8 mouse cellular contexts compared by ENCODE assay signal in the genomic region with DNA sequence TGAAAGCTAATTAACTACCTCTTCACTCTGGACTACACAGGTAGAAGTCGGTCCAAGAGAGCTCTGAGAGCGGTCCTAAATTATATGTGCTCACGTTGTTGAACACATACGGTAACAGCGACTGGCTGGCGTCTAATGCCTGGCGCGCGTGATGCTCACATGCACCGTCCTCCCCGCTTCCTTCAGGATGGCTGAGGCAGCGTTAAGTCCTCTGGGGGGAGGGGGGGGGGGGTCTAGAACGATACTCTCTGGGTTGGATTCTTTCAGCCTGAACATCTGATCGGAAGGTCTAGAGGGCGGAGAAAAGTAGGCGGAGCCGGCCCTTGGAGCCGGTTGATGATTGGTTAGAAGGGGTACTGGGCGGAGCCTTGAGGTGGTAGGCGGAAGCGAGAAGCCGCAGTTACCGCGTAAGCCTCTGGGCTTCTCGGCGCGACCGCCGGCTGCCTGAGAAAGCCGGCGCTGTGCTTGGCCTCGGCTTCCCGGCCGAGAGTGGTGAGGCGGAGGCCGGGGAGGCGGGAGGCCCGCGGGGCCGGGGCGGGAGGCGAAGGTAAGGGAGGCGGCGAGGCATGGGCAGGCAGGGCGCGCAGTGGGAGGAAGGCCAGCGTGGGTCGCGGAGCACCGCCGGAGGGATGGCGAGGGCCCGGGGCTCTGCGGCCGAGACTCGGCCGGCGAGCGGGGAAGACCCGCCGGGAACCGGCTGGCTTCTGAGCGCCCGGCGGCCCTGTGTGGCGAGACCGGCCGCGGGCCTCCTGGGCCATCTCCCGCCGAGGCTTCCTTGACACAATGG. TPM values are rescaled to one million over a fixed set of nuclear protein-coding genes. Genes with fewer than 3 reads are reported as not detected.
DNase-seq lines count a peak whose midpoint lies in the region; ATAC-seq and TF ChIP-seq lines count a peak whose summit lies in the region.

A gene (minus strand): TSS at position 214 of the 787 bp plus-strand sequence.
A gene (plus strand): TSS at position 397 of the 787 bp plus-strand sequence.

- H3K4me3 ChIP-seq in hindbrain, postnatal 0 days (ENCODE audit: low read length) = peak within 1 kb of the TSS; percentile 93
- peak within 1 kb of the TSS; percentile 59 for H3K4me3 ChIP-seq in left cerebral cortex, adult 2 months

- H3K4me2 ChIP-seq in hindbrain, postnatal 0 days (ENCODE audit: low read depth, low read length) = peak within 1 kb of the TSS; percentile 94

- H3K9me3 ChIP-seq in hindbrain, postnatal 0 days (ENCODE audit: low read length) = no peaks in the 10 kb centered on the region

- no peaks in the 10 kb centered on the region; the same call in 1 of the 2 replicates for H3K4me1 ChIP-seq in hindbrain, postnatal 0 days (ENCODE audit: insufficient read depth, low read length)

- intact Hi-C loops in left cerebral cortex, adult 2 months (cut with DNase I) = no loop called here

- ATAC-seq in hindbrain, postnatal 0 days = peak; percentile 100
- ATAC-seq in megakaryocyte, adult 5-6 weeks (ENCODE audit: poor library complexity, severe bottlenecking) = peak; percentile 98

- H3K36me3 ChIP-seq in hindbrain, postnatal 0 days (ENCODE audit: insufficient read depth, low read length) = no peaks in the 10 kb centered on the region

- H3K27me3 ChIP-seq in hindbrain, postnatal 0 days (ENCODE audit: insufficient read depth, low read length) = no peaks in the 10 kb centered on the region

- DNase-seq in T-cell, adult 2 months (ENCODE audit: low spot score) = peak; percentile 95
- DNase-seq in cerebellum, postnatal 36 days = peak; percentile 96 to 98
- DNase-seq in gastrocnemius, adult 18-20 months (ENCODE audit: low spot score) = peak; percentile 98
- peak; percentile 98 for DNase-seq in hindbrain, postnatal 0 days (ENCODE audit: low spot score)
- DNase-seq in left cerebral cortex, adult 2 months (ENCODE audit: extremely low spot score in 1 of 2, low spot score in 2 of 2) = peak; percentile 95 to 97
- peak; percentile 95 to 96 for DNase-seq in right cerebral cortex, adult 2 months (ENCODE audit: low spot score in 2 of 2)
- peak; percentile 96 for DNase-seq in urinary bladder, postnatal 14 days (ENCODE audit: low spot score)

- peak within 1 kb of the TSS; percentile 83 for H3K27ac ChIP-seq in hindbrain, postnatal 0 days
- peak within 1 kb of the TSS; percentile 82 for H3K27ac ChIP-seq in left cerebral cortex, adult 2 months

- TF ChIP-seq CTCF in hindbrain, postnatal 0 days (IDR thresholded peaks at IDR 0.05; ENCODE audit: low read depth) = peak; percentile 27; the same call in 1 of the 2 replicates
- TF ChIP-seq CTCF in left cerebral cortex, adult 2 months (IDR thresholded peaks at IDR 0.05) = peak; percentile 49

- 0% methylated on average over 54 of the region's 71 CpGs for WGBS in hindbrain, postnatal 0 days

- H3K9ac ChIP-seq in hindbrain, postnatal 0 days (replicated peaks; ENCODE audit: low read length) = peak within 1 kb of the TSS; percentile 64

RNA-seq across cellular contexts. Expression of the first gene that starts in this region (rescaled TPM):
- 10 to 100 TPM; 13.4 to 19.4 TPM for total RNA-seq in gastrocnemius, adult 18-20 months (2021)
- 201 and 210 TPM in 2 replicates for total RNA-seq in hindbrain, postnatal 0 days (2014; rRNA removed)
- polyA plus RNA-seq in hindbrain, postnatal 0 days (2015; fragmentation: Nextera tagmentation; extraction: Ambion mirVana) = 338 and 346 TPM in 2 replicates
- 10 to 100 TPM; 34.4 to 40.7 TPM for total RNA-seq in left cerebral cortex, adult 2 months (2021)
- 196 and 202 TPM in 2 replicates for total RNA-seq in megakaryocyte, adult 5-6 weeks (2015)
- 354 and 378 TPM in 2 replicates for total RNA-seq in megakaryocyte, adult 5-6 weeks (2017)

RNA-seq across cellular contexts. Expression of the second gene that starts in this region (rescaled TPM):
- 1 to 10 TPM; 5.1 to 5.5 TPM for total RNA-seq in gastrocnemius, adult 18-20 months (2021)
- total RNA-seq in hindbrain, postnatal 0 days (2014; rRNA removed) = 23.4 and 28.2 TPM in 2 replicates
- 8.7 and 10.0 TPM in 2 replicates for polyA plus RNA-seq in hindbrain, postnatal 0 days (2015; fragmentation: Nextera tagmentation; extraction: Ambion mirVana)
- total RNA-seq in left cerebral cortex, adult 2 months (2021) = 10 to 100 TPM; 48.3 to 51.7 TPM
- total RNA-seq in megakaryocyte, adult 5-6 weeks (2015) = 30.0 and 31.5 TPM in 2 replicates
- total RNA-seq in megakaryocyte, adult 5-6 weeks (2017) = 40.2 and 46.2 TPM in 2 replicates

Comparison
In these comparisons a context has a peak if more than half of its experiments do, and no peak if none do; other contexts are left out.
1. Peak in every context shown above with its lines: DNase-seq, ATAC-seq, H3K4me3 ChIP-seq and H3K27ac ChIP-seq.